19 mouse cellular contexts compared by ENCODE assay signal in genomic region chr4:131141890-131142465, GRCm38 (mm10).
"Had no signal": no experiment of that assay in that cellular context is flagged by ENCODE, and none has a peak within 500 bp of the region (broad histone marks: within the 10 kb centered on the region; RNA-seq: fewer than 3 reads in every experiment).

No protein-coding gene starts in this region.

- ATAC-seq: lung, postnatal 0 days had no signal

- H3K4me3 ChIP-seq: kidney, embryonic 15.5 days; left cerebral cortex, adult 2 months; liver, embryonic 13.5 days; myocyte; neural tube, embryonic 13.5 days; stomach, embryonic 15.5 days had no signal

- H3K27me3 ChIP-seq: kidney, embryonic 15.5 days; liver, embryonic 13.5 days; neural tube, embryonic 13.5 days; stomach, embryonic 15.5 days had no signal

- H3K4me1 ChIP-seq: kidney, embryonic 15.5 days; liver, embryonic 13.5 days; neural tube, embryonic 13.5 days; stomach, embryonic 15.5 days had no signal

- H3K4me2 ChIP-seq: kidney, embryonic 15.5 days; liver, embryonic 13.5 days; lung, embryonic 14.5 days; neural tube, embryonic 13.5 days; stomach, embryonic 15.5 days had no signal

- H3K9me3 ChIP-seq: kidney, embryonic 15.5 days; stomach, embryonic 15.5 days had no signal

- H3K27ac ChIP-seq: kidney, embryonic 15.5 days; left cerebral cortex, adult 2 months; liver, embryonic 13.5 days; macrophage; neural tube, embryonic 13.5 days; stomach, embryonic 15.5 days had no signal

- DNase-seq: kidney, adult 8-10 months; kidney, postnatal 10 days; kidney, postnatal 36 days; layer of hippocampus, postnatal 36 days; liver, embryonic 13.5 days; lung, embryonic 14.5 days; midbrain, embryonic 14.5 days; retina, postnatal 1 day; right cerebral cortex, postnatal 25 days; spleen, adult 18-20 months; thymus, adult 18-20 months; thymus, postnatal 4 days had no signal

- H3K36me3 ChIP-seq: kidney, embryonic 15.5 days; liver, embryonic 13.5 days; neural tube, embryonic 13.5 days; stomach, embryonic 15.5 days had no signal

- H3K9ac ChIP-seq: kidney, embryonic 15.5 days; liver, embryonic 13.5 days; lung, embryonic 14.5 days; neural tube, embryonic 13.5 days; stomach, embryonic 15.5 days had no signal
